Mouse (Mus musculus): ENCODE measurements around the gene Phf23.

The Phf23 gene

DNA sequence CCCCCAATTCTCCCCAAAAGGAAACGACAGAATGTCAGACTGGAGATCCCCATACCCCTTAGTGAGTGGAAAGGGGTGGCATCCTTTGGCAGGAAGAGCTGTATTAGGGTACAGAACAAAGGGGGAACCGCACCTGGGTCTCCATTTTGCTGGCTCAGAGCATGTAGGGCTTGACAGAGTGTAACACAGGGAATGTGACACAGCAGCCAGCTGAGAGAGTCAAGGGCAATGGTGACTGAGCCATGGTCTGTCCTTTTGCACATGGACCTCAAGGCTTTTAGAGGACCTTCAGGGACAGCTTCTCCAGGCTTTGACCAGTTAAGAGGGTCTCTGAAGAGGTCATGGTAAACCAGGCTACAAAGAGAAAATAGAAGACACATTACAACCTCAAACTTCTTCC, 20.7 kb upstream of the Phf23 start:
- DNase-seq: no peak

DNA sequence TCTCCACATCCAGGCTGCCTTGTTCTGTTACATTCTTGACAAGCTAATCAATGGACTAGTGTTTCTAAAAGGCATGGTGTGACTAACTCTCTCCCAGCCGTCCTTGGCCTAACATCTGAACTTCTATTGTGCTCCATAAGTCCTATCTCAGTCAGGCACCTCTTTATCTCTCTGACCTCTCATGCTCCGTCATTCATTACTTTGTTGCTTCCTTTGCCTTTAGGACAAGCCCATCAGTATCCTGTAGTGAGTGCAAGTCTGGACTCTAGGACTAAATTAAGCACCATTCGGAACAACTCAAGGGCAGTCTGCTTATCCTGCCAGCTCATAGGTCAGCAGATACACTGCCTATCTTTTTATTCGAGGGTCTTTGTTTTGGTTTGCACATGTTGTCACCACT, 19.3 kb upstream of the Phf23 start:
- DNase-seq: no peak

DNA sequence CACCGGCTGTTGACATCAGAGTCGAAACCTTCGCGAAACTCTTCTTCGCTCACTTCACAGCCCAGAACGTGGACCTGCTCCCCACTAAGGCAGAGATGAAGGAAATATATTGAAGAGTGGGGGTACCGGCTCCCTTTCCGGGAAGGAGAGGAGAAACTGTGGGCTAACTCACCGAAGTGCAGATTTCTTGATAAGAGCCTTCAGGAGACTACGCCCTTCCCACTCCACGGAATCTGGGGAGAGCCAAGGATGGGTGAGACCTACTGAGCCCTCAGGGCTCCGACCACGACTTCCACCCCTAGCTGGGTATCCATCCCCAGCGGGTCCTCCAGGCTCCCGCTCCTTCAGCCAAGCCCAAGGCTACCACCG, 15.8 kb upstream of the Phf23 start:
- DNase-seq: no peak

DNA sequence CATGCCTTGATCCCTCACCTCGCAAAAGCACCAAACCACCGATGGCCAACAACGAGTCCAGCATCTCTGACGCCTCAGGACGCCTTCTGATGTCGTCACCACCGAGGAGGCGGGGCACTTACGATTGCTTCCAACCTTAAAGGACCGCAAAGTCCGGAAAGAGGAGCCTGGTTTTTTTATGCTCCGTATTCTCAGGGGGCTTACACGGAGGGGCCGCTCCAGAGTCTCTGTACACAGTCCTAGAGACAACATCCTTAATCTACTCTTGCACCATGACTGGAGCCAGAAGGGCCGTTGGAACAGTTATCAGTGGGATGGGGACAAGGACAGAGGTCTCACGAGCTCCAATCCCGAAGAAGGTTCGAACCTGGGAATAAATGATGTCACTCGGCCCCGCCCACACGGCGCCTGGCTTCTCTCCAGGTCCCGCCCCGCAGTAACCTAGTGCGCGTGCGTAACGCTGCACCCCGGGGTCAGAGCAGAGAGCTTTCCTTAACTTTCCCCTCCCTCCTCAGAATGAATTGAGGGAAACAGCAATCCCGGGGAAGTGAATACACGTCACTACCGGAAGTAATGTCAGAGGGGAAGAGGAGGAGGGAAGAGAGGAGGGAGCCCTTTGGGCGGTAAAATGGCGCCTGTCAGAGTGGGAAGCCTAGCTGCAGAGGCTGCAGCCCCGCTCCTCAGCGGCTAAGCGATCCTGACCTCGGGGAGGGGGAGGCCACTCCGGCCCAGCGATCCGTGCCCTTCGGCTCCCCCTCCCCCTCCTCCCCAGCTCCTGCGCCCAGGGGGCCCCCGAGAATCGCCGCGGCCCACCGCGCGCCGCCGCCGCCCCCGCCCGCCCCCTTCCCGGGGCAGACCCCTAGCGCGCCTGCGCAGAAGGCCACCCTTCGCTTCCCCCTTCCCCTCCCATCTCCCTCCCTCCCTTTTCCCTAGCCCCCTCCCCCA, 15.1 kb upstream of the Phf23 start:
- peak; percentile 98 for DNase-seq

DNA sequence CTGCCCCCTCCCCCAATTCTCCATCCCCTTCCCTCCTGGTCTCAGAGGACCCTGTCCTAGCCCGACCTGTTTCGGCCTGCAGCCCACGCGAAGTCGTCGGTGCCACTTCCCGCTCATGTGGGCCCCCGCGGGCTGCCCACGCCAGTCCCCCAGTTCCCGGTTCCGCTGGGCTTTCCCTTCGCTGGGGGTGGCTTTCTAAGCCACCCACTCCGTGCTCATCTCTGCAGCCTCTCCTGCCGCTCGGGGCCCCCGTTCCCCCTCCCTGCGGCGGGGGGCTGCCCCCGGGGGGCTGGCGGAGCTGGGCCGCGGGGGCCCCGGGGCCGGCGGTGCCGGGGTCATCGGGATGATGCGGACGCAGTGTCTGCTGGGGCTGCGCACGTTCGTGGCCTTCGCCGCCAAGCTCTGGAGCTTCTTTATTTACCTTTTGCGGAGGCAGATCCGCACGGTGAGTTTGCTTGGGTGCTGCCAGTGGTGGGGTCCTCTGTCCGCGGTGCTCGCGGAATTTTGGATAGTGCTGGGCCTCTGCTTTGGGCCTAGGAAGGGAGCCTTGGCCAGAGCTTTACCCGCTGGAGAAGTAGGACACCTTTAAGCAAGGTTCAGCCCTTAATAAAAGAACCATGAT, 14.3 kb upstream of the Phf23 start, which contains the start of gene Ctdnep1:
Gene Ctdnep1, plus strand, starts transcription at position 16 of the 622 bp plus-strand sequence.
- DNase-seq: peak; percentile 41

DNA sequence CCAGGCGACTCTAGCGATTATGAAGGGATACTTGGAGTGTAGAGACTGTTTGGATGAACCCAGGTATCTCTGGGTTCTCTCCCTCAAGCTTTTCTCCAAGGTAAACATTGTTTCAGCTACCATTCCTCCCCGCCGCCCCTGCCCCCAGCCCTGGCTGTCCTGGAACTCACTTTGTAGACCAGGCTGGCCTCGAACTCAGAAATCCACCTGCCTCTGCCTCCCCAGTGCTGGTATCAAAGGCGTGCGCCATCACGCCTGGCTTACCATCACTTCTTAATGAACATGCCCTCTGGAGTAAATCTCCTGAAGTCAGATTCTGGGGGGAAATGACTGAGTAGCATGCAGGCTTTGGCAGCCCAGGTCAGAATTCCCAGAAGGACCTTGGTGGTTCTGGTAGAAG, 13.4 kb upstream of the Phf23 start, which contains the start of gene Elp5:
Gene Elp5, minus strand, starts transcription at position 293 of the 400 bp plus-strand sequence.
- DNase-seq: no peak

DNA sequence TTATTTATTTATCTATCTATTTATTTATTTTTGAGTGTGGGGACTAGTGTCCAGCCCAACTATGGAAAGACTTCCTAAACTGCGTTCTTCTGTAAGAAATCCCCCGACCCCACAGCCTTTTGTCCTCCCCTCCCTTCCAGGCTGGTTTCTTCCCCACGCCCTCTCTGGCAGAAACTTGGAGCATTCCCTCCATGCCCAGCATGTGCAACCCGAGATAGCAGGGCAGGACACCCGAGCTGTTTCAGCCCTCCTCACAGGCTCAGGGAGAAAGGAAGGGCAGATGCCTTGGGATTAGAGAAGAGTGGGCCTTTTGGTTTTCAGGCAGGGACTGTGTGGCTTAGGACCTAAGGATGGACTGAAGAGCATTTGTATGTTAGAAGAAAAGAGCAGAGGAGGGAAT, 12.7 kb upstream of the Phf23 start:
- no peak for DNase-seq

DNA sequence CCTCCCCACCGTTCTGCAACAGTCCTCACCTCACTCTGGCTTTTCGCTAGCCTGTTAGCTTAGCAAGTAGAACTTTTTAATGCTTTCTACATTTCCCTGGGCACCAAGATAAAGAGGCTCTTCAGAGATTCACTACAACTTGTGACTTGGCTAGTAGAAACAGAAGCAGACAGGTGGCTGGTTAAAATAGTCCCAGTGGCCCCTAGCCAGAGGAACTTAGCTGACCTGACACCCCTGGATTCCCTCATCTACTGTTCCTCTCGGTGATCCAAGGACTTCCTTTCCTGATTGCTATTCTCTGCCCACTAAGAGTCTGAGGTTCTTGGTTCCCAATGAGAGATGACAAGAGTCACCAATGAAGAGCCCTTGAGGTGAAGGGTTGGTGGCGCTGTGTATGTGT, 12.2 kb upstream of the Phf23 start:
- DNase-seq: no peak

DNA sequence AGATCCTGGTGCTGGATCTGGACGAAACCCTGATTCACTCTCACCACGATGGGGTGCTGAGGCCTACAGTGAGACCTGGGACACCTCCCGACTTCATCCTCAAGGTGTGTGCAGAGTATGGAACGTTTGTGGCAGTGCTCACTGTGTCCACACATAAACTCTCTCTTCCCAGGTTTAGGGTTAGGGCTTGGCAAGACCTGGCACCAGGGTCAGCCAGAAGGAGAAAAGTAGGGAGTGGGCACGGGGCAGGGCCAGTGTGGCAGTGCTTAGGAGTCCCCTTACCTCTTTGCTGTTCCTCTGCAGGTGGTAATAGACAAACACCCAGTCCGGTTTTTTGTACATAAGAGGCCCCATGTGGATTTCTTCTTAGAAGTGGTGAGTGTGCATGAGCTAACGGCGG, 11.1 kb upstream of the Phf23 start:
- DNase-seq: no peak

DNA sequence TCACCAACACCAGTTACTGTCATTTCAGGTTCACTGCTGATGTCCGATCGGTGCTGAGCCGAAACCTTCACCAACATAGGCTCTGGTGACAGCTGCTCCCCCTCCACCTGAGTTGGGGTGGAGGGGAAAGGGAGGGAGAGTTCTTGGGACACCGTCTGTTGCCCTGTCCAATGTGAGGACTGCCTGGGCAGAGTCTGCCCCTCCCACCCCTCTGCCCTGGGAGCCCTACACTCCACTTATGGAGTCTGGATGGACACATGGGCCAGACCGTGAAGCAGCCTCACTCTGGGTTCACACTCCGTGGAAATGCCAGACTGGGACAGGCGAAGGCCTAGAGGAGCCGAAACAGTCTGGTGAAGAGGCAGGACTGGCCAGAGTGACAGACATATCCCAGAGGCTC, 5.6 kb upstream of the Phf23 start:
- no peak for DNase-seq

DNA sequence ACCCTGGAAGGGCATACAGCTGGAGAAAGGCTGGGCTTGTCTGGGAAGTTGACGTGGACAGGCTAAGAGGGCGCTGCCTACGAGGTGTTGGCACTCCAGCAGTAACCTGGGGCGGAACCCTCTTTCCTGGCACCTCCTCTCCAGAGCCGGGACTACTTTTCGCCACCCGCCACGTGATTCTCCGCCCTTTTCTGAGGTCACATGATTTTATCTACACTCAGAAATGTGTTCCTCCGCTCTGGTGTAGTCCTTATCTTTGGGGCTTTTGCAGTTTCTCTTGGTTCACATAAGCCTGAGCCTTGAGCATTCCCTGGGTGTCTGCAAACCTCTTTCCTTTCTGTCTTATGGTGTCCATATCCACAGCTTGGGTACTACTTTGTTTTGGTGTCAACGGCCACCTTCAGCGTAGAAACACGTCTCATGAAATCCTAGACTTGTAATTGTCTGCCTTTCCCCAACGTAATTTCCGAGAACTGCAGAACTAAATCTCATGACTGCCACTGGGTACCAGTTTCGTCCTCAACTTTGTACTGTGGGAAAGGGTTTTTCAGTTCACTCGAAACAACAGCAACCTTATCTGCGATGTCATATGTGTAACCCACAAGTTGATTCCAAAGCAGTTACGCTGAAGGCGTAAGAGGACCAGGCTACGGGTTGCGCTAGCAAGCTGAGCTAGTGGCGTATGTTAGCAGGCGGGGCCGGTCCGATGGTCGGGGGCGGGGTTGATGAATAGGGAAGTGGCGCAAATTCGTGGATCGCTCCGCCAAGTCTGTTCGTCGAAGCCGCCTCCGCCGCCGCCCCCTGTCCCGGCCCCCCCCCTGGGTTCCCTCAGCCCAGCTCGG, 4.5 kb upstream of the Phf23 start, which contains the start of gene Gabarap:
Gene Gabarap, plus strand, starts transcription at position 294 of the 842 bp plus-strand sequence.
- DNase-seq: peak; percentile 98

DNA sequence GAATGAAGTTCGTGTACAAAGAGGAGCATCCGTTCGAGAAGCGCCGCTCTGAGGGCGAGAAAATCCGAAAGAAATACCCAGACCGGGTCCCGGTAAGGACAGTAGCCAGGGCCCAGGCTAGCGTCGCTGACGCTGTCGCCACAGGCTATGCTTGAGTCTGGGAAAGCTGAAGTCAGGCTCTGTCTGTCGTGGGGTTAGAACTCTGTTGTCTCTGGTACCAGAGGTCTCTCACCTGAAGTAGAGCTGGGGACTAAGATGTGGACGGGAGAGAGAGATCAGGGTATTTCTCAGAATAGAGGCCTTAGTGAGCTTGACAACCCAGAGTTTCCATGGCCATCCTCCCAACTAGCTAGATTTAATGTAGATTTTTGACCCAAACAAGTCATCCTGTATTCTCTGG, 3.9 kb upstream of the Phf23 start:
- DNase-seq: no peak

DNA sequence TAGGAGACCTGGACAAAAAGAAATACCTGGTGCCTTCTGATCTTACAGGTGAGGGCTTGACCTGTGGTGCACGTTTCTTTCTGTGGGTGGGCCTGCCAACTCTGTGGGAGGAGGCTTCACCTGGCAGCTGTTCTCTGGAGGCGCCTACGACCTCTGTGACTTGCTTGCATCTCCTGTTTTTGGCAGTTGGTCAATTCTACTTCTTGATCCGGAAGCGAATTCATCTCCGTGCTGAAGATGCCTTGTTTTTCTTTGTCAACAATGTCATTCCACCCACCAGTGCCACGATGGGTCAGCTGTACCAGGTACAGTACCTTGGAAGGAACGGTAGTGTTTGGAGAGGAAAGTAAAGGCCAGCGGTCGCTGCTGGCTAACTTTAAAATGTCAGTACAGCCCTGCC, 3.2 kb upstream of the Phf23 start:
- no peak for DNase-seq

DNA sequence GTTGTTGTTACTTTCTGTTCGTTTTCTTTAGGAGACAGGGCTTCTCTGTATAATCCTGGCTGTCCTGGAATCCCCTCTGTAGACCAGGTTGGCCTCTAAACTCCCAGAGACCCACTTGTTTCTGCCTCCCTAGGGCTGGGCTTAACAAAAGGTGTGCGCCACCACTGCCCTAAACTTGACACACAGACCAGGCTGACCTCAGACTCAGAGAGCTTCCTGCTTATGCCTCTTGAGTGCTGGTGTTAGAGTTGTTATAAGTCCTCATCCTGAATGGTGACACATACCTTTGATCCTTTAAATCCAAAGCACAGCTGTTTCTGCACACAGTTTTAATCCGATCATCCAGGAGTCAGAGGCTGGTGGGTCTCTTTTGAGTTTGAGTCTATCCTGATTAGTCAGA, 2.6 kb upstream of the Phf23 start:
- no peak for DNase-seq

DNA sequence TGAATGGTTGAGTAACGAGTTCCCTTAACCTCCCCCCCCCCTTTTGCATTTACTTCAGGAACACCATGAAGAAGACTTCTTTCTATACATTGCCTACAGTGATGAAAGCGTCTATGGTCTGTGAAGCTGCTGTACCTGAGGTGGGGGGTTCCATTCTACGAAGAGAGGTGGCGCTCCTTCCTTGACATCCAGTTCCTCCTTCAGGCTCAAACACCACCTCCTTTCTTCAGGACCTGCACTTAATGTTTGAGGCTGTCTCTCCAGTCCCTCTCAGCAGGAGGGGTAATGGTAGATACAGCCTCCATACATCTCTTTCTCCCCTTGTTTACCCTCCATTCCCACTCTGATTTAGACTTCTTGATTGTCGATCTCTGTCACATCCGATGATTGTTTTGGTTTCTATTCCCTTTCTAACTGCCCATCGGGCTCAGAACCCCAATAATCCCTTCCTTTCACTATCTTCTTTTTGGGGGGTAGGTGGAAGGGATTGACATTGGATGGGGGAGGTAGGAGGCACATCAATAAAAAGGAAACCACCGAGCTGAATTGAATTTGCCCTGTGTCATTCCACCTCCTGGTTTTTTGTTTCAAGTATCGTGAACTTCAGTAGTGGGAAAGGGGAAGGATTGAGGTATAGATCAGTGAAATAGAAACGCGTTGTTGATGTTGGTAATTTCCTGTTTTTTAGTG, 1.0 kb upstream of the Phf23 start:
- DNase-seq: no peak

DNA sequence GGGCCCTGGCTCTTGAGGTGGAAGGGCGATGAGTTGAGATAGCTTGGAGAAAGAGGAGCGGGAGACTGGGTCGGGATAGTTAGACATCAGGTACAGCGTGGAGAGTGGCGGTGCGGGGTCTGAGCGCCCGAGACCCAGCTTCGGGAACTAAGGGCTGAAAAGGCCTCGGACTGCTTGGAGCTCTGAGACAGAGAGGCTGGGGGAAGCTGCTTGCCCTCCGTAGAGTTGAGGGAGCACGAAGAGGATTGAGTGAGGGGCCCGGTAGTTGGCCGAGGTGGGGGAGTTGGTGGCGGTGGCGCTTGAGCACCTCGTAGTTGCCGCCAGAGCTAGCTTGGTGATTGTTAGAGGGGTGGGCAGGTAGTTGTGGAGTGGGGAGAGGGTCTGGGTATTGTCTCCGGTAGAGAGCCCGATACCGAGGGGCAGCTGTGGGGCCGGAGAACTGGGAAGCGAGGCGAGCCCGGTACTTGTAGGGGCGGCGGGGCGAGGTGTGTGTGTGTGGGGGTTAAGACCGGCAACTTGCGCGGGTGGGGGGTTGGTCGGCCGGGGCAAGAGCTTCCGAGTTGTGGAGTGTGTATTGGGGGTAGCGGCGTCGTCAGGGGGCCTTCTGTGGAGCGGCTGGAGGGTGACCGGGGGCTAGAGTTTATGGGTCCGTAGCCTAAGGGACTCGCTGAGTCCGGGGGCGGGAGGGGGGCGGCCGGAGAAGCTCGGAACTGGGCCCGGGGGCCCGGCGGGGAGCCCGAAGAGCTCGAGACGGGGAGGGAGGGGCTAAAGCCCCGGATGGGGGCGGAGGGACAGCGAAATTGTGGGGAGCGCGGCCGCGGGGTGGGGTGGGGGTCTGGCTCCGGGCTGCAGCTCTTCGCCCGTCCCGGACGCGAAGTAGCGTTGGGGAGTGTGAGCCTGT, 834 bp downstream of the Phf23 start:
- DNase-seq: peak; percentile 71

DNA sequence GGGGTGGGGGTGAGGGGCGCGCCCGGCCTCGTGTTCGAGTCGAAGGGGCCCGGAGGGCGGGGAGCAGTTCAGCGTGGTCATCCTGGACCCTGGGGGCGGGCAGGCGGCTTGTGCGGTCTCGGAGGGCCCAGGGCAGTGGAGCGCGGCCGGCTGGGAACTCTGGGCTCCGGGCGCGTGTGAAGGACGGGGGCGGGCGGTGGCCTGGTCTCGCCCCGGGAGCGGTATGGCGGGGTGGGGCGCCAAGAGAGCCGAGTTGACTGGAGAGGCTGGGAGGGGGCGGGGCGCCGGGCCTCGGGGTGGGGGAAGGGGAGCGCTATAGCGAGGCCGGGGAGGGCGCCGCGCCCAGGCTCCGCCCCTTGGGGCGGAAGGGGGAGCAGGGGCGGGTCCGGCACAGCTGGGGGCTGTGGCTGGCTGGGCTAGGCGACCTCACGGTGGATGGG, 1.5 kb downstream of the Phf23 start:
- DNase-seq: peak; percentile 93

DNA sequence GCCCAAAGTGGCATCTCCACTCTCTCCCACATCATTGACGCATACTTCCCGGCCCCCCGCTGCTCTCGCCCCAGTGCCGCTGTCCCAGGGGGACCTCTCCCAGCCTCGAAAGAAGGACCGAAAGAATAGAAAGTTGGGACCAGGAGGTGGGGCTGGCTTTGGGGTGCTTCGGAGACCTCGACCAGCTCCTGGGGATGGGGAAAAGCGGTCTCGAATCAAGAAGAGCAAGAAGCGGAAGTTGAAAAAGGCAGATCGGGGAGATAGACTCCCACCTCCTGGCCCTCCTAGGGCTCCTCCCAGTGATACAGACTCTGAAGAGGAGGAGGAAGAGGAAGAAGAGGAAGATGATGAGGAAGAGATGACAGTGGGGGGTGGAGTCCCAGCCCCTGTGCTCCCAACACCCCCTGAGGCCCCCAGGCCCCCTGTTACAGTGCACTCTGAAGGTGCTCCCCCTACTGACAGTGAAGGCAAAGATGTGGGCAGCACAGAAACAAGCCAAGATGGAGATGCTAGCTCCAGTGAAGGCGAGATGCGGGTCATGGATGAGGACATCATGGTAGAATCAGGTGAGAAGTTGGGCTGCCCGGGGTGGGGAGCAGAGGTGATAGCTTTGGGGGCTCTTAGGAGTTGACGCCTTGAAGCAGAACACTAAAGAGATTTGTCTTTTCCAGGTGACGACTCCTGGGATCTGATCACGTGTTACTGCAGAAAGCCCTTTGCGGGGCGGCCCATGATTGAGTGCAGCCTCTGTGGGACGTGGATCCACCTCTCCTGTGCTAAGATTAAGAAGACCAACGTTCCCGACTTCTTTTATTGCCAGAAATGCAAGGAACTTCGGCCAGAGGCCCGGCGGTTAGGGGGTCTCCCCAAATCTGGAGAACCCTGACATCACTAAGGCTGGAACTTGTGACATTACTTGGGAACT, 3.3 kb downstream of the Phf23 start:
- DNase-seq: no peak

DNA sequence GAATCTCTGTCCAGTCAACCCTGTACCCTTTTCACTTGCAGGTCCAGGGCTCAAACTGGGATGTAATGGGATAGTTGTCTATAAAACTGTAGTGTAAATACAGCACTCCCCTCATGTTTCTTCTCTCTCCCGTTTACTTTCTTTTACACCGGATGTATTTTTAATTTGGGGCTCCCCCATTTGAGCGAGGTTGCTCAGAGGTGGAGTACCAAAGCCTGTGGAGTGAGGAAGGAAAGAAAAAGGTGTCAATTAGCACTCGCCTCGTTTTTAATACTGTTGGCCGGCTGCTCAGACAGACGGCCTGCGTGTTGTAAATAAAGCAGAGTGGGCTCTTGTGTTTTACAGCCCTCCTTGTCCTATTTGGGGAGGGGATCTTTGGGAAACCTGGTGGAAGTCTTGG, 4.1 kb downstream of the Phf23 start:
- no peak for DNase-seq

DNA sequence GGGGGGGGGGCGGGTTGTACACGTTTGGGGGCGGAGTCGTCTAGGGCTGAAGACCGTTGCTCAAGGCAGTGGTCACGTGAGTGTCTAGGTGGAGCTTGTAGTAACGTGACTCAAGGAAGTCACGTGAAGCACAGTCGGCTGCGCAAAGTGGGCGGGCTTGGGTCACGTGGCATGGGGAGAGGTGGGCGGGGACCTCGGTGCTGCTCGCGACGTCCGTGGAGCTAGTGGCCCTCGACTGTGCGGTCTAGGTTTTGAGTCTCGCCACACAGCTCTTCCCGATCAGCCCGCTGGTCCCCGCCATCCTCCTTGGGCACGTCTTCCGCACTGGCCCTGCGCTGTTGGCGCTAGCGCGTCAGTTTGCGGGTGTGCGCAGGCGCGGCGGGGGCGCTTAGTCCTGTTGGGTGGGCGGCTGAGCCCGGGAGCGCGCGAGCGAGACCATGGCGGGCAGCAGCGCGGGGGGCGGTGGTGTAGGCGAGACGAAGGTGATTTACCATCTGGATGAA, 4.9 kb downstream of the Phf23 start, which contains the start of gene Dvl2:
Gene Dvl2, plus strand, starts transcription at position 200 of the 503 bp plus-strand sequence.
- DNase-seq: peak; percentile 97
